7 mouse cellular contexts compared by ENCODE assay signal in the genomic region with DNA sequence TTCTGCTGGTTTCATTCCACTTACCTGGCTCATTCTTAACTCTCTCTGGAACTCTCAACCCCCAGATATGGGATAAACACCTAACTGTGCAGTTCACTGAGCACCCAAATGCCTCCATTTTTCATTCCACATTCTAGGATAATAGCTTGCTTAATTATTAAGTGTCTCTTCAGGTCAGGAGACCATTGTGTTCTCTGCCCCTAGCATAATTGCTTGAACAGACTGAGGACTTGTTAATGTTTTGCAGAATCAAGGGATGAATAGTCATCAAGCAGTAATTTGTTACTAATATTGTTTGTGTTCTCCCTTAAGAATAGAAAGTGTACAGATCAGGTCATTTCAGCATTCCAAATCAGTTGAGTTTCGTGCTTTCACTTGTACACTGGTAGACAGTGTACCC.
"Had no signal": no experiment of that assay in that cellular context is flagged by ENCODE, and none has a peak within 500 bp of the region (broad histone marks: within the 10 kb centered on the region; RNA-seq: fewer than 3 reads in every experiment).

No protein-coding gene starts in this region.

- DNase-seq: left cerebral cortex, postnatal 4 days; liver, postnatal 0 days; lung, embryonic 14.5 days; retina, postnatal 1 day; right cerebral cortex, postnatal 25 days; spleen, adult 18-20 months; thymus, postnatal 25 days had no signal
